Mouse (Mus musculus): ENCODE data around the gene Gm21293. TPM values are rescaled to one million over a fixed set of nuclear protein-coding genes. Genes with fewer than 3 reads are reported as not detected.

Gene Gm21293
- not detected for polyA plus RNA-seq (2014; fragmentation: Illumina TruSeq; extraction: RNeasy Lipid Tissue Mini Kit (QIAGEN cat#74804))

GRCm38 (mm10) chr10:104142687-104143086 is at the start of gene Gm21293:
Gm21293 (plus strand) TSS chr10:104142987.

DNA sequence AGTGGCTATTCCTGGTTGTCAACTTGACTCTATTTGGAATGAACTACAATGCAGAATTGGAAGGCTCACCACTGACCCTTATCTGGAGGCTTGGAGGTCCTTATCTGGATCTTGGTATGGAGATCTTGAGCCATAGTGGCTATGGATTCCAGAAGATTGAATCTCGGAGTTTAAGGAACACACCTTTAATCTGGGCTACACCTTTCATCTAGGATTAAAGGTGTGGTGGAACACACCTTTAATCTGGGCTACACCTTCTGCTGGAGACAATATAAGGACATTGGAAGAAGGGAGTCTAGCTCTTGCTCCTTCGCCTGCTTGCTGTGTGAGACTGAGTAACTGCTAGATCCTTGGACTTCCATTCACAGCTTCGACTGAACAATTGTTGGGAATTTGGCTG is 8.4 kb downstream of the Gm21293 start, which contains the start of gene Gm6763:
TSS of gene Gm6763 (plus strand) at position 301 of the 400 bp plus-strand sequence.

DNA sequence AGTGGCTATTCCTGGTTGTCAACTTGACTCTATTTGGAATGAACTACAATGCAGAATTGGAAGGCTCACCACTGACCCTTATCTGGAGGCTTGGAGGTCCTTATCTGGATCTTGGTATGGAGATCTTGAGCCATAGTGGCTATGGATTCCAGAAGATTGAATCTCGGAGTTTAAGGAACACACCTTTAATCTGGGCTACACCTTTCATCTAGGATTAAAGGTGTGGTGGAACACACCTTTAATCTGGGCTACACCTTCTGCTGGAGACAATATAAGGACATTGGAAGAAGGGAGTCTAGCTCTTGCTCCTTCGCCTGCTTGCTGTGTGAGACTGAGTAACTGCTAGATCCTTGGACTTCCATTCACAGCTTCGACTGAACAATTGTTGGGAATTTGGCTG is 16.9 kb downstream of the Gm21293 start, which contains the start of gene Gm8764:
TSS of gene Gm8764 (plus strand) at position 301 of the 400 bp plus-strand sequence.

GRCm38 (mm10) chr10:104168215-104168614 is 25.4 kb downstream of the Gm21293 start, which contains the start of gene Gm21304:
Gm21304 (plus strand) TSS chr10:104168515.

GRCm38 (mm10) chr10:104176724-104177123 is 33.9 kb downstream of the Gm21293 start, which contains the start of gene Gm21312:
Gm21312 (plus strand) TSS chr10:104177024.

GRCm38 (mm10) chr10:104185233-104185632 is 42.4 kb downstream of the Gm21293 start, which contains the start of gene Gm20765:
Gm20765 (plus strand) TSS chr10:104185533.

DNA sequence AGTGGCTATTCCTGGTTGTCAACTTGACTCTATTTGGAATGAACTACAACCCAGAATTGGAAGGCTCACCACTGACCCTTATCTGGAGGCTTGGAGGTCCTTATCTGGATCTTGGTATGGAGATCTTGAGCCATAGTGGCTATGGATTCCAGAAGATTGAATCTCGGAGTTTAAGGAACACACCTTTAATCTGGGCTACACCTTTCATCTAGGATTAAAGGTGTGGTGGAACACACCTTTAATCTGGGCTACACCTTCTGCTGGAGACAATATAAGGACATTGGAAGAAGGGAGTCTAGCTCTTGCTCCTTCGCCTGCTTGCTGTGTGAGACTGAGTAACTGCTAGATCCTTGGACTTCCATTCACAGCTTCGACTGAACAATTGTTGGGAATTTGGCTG is 51.0 kb downstream of the Gm21293 start, which contains the start of gene Gm4340:
TSS of gene Gm4340 (plus strand) at position 301 of the 400 bp plus-strand sequence.

Other genes with a start within 250 kb of the Gm21293 start
- gene Gm6763, start 8.5 kb downstream of the Gm21293 start, polyA plus RNA-seq (2014; fragmentation: Illumina TruSeq; extraction: RNeasy Lipid Tissue Mini Kit (QIAGEN cat#74804)), result not detected
- gene Gm8764, start 17.0 kb downstream of the Gm21293 start, polyA plus RNA-seq (2014; fragmentation: Illumina TruSeq; extraction: RNeasy Lipid Tissue Mini Kit (QIAGEN cat#74804)), result not detected
- gene Gm21304, start 25.5 kb downstream of the Gm21293 start, polyA plus RNA-seq (2014; fragmentation: Illumina TruSeq; extraction: RNeasy Lipid Tissue Mini Kit (QIAGEN cat#74804)), result not detected
- gene Gm21312, start 34.0 kb downstream of the Gm21293 start, polyA plus RNA-seq (2014; fragmentation: Illumina TruSeq; extraction: RNeasy Lipid Tissue Mini Kit (QIAGEN cat#74804)), result not detected
- not detected for gene Gm20765, start 42.5 kb downstream of the Gm21293 start, polyA plus RNA-seq (2014; fragmentation: Illumina TruSeq; extraction: RNeasy Lipid Tissue Mini Kit (QIAGEN cat#74804))
- not detected for gene Gm4340, start 51.1 kb downstream of the Gm21293 start, polyA plus RNA-seq (2014; fragmentation: Illumina TruSeq; extraction: RNeasy Lipid Tissue Mini Kit (QIAGEN cat#74804))